Mouse (Mus musculus) forebrain, embryonic 15.5 days (tissue): ENCODE data around the gene Olfml1. TPM values are rescaled to one million over a fixed set of nuclear protein-coding genes. Genes with fewer than 3 reads are reported as not detected.

Source experiments
- ATAC-seq: fragments of 200-750 bp; cut with Nextera tagmentation; replicated peaks from 2 replicates; pipeline ENCODE4 v1.8.0; 2017; ENCODE audit warnings: mild to moderate bottlenecking, moderate TSS enrichment, moderate library complexity
- H3K27ac ChIP-seq: fragments of 300-500 bp; sonication (generic); replicated peaks from 2 replicates; pipeline ENCODE4 v1.5.1; 2015; ENCODE audit warnings: mild to moderate bottlenecking, inconsistent platforms
- H3K27me3 ChIP-seq: fragments of 300-500 bp; sonication (generic); 2 replicates; pipeline ENCODE4 v1.6.1; 2015; ENCODE audit warnings: inconsistent platforms
- H3K36me3 ChIP-seq: fragments of 300-500 bp; sonication (generic); 2 replicates; pipeline ENCODE4 v1.6.1; 2015; ENCODE audit warnings: mild to moderate bottlenecking, inconsistent platforms
- H3K4me1 ChIP-seq: fragments of 300-500 bp; sonication (generic); 2 replicates; pipeline ENCODE4 v1.6.1; 2015; ENCODE audit warnings: inconsistent platforms
- H3K4me2 ChIP-seq: fragments of 300-500 bp; sonication (generic); replicated peaks from 2 replicates; pipeline ENCODE4 v1.6.1; 2015; ENCODE audit warnings: mild to moderate bottlenecking, inconsistent platforms
- H3K4me3 ChIP-seq: fragments of 300-500 bp; sonication (generic); 2 replicates; pipeline ENCODE4 v1.5.1; 2015; ENCODE audit warnings: mild to moderate bottlenecking, inconsistent platforms
- H3K9ac ChIP-seq: fragments of 300-500 bp; sonication (generic); replicated peaks from 2 replicates; pipeline ENCODE4 v1.6.1; 2015; ENCODE audit warnings: mild to moderate bottlenecking, inconsistent platforms
- H3K9me3 ChIP-seq: fragments of 300-500 bp; sonication (generic); 2 replicates; pipeline ENCODE4 v1.6.1; 2016; ENCODE audit warnings: inconsistent platforms
- WGBS: fragments of 180-500 bp; shearing (Covaris S2); methylation state at CpG from one replicate; pipeline ENCODE4 v1.1.7; 2015; ENCODE audit warnings: mixed read lengths; 5-methylcytosine and 5-hydroxymethylcytosine counted together
- polyA plus RNA-seq: library from polyadenylated mRNA; unstranded; fragments of >200 nt; fragmentation: Nextera tagmentation; extraction: Ambion mirVana; gene quantifications from 2 replicates; pipeline ENCODE4 v1.2.1, GENCODE M21; 2015

The Olfml1 gene
- polyA plus RNA-seq, 1 experiment from 2014 or later, result 2.7 TPM

DNA sequence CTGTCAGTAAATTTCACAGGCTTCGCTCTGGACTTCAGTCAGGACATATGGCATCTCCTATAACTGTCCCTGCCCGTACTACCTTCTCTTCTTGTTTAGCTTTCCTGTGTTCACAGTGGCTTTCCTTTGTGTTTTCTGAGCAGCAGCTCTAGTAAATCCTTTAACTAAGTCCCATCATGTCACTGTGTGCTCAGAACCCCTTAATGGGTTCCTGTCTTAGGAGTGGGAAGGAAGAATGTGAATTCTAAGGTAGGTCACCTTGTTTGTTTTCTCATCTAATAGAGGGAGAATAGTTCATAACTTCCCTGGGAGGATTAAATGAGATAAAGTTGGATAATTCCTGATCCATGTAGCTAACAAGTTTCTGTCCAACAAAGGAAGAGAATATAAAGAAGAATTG, 57.8 kb downstream of the Olfml1 start, which contains the start of gene 5330417H12Rik:
Gene 5330417H12Rik, minus strand, starts transcription at position 101 of the 400 bp plus-strand sequence.
- 63% methylated on average over 2 of the region's 2 CpGs for WGBS

GRCm38 (mm10) chr7:107625781-107626180, 58.5 kb downstream of the Olfml1 start:
- no peak overlapping the region for H3K4me3 ChIP-seq
- no peaks in the 10 kb centered on the region for H3K9me3 ChIP-seq
- H3K27me3 ChIP-seq, result no peaks in the 10 kb centered on the region
- no peaks in the 10 kb centered on the region for H3K4me1 ChIP-seq
- H3K36me3 ChIP-seq, result no peaks in the 10 kb centered on the region
- no peak overlapping the region for H3K9ac ChIP-seq
- ATAC-seq, result no peak
- WGBS, result 90% methylated on average over 6 of the region's 6 CpGs
- no peak overlapping the region for H3K4me2 ChIP-seq
- H3K27ac ChIP-seq, result no peak overlapping the region

More for the DNA sequence above, 57.8 kb downstream of the Olfml1 start, which contains the start of gene 5330417H12Rik:
- Histone ChIP-seq H3K9me3 (no peaks in the 10 kb centered on the region), H3K27me3 (no peaks in the 10 kb centered on the region), H3K4me2 (no peak within 1 kb of the TSS), H3K4me3 (no peak within 1 kb of the TSS), H3K9ac (no peak within 1 kb of the TSS), H3K4me1 (no peaks in the 10 kb centered on the region), H3K36me3 (no peaks in the 10 kb centered on the region), H3K27ac (no peak within 1 kb of the TSS)
- ATAC-seq, result no peak

- no peaks in the 10 kb centered on the region for H3K27me3 ChIP-seq
- no peaks in the 10 kb centered on the region for H3K9me3 ChIP-seq
- H3K36me3 ChIP-seq, result no peaks in the 10 kb centered on the region
- H3K4me3 ChIP-seq, result no peak overlapping the region
- ATAC-seq, result no peak
- H3K4me2 ChIP-seq, result no peak overlapping the region
- no peaks in the 10 kb centered on the region for H3K4me1 ChIP-seq
- no peak overlapping the region for H3K9ac ChIP-seq
- H3K27ac ChIP-seq, result no peak overlapping the region
These were observed 61.1 kb downstream of the Olfml1 start for GRCm38 (mm10) chr7:107628383-107628782.

DNA sequence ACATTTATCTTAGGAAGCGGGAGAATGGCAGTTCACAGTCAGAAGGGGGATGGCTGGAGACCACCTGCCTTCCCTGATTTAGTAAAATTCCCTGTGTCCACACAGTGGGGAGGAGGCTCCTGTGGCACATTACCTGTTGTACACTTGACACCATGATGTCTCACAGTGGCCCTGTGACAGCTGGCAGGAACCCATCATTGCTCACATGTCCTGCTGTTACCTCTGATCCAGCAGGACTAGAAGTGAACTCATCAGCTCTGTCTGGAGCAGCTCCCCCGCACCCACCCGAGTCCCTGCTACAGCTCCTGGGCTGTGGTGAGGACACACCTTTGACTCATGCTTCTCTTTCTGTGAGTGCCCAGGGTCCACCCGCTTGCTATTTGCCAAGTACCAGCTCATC, 66.0 kb downstream of the Olfml1 start:
- no peak for ATAC-seq
- no peak overlapping the region for H3K27ac ChIP-seq
- WGBS, result 91% methylated on average over 4 of the region's 4 CpGs
- H3K9ac ChIP-seq, result no peak overlapping the region
- H3K36me3 ChIP-seq, result no peaks in the 10 kb centered on the region
- H3K4me1 ChIP-seq, result no peaks in the 10 kb centered on the region
- no peaks in the 10 kb centered on the region for H3K9me3 ChIP-seq
- H3K4me3 ChIP-seq, result no peak overlapping the region
- H3K4me2 ChIP-seq, result no peak overlapping the region
- H3K27me3 ChIP-seq, result no peaks in the 10 kb centered on the region

DNA sequence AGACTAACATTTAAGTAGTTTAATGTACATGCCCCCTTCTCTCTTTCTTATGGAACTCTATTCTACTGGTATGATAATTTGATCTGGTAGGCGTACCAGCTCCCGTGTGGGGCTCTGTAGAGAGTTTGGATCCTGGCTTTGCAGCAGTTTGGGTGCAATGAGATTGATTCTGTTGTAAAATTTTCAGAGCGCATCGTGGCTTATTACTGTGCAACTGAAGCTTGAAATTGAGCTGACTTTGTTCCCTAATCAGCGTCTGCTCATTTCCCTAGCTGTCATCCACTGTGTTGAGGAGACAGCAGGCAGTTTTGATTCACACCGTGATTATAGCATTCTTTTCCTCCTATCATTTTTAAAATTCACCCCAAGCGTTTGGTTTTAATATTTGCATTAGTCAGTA, 70.2 kb downstream of the Olfml1 start:
- H3K4me3 ChIP-seq, result no peak overlapping the region
- no peaks in the 10 kb centered on the region for H3K27me3 ChIP-seq
- WGBS, result 81% methylated on average over 7 of the region's 7 CpGs
- no peak for ATAC-seq
- no peak overlapping the region for H3K9ac ChIP-seq
- H3K9me3 ChIP-seq, result no peaks in the 10 kb centered on the region
- no peaks in the 10 kb centered on the region for H3K36me3 ChIP-seq
- H3K4me1 ChIP-seq, result peaks cover 3% of the 10 kb centered on the region; the same call in 1 of the 2 replicates
- no peak overlapping the region for H3K4me2 ChIP-seq
- no peak overlapping the region for H3K27ac ChIP-seq

GRCm38 (mm10) chr7:107638026-107638425, 70.8 kb downstream of the Olfml1 start:
- no peak for ATAC-seq
- H3K4me2 ChIP-seq, result no peak overlapping the region
- no peaks in the 10 kb centered on the region for H3K36me3 ChIP-seq
- 88% methylated on average over 5 of the region's 5 CpGs for WGBS
- no peak overlapping the region for H3K27ac ChIP-seq
- no peaks in the 10 kb centered on the region for H3K27me3 ChIP-seq
- no peak overlapping the region for H3K4me3 ChIP-seq
- no peak overlapping the region for H3K9ac ChIP-seq
- H3K4me1 ChIP-seq, result peaks cover 4% of the 10 kb centered on the region; the same call in 1 of the 2 replicates
- H3K9me3 ChIP-seq, result no peaks in the 10 kb centered on the region

Other genes starting within 250 kb of the Olfml1 start
- 5.3 and 7.6 TPM in 2 replicates for gene Syt9, start 196.7 kb upstream of the Olfml1 start, polyA plus RNA-seq
- 1.3 and 1.6 TPM in 2 replicates for gene Ppfibp2, start 27.8 kb downstream of the Olfml1 start, polyA plus RNA-seq
- gene 5330417H12Rik, start 57.7 kb downstream of the Olfml1 start, polyA plus RNA-seq, result not detected in 2 replicates
- gene Cyb5r2, start 190.6 kb downstream of the Olfml1 start, polyA plus RNA-seq, result not detected in 2 replicates
- not detected in 2 replicates for gene Ovch2, start 233.8 kb downstream of the Olfml1 start, polyA plus RNA-seq
- gene Olfr467, start 244.8 kb downstream of the Olfml1 start, polyA plus RNA-seq, result not detected in 2 replicates